Mouse (Mus musculus) spleen, postnatal 10 days (tissue): ENCODE data around the gene Sv2b.

Experiments used
- DNase-seq, 2 experiments: peaks; one replicate each; pipeline ENCODE4 v3.0.0; 2021 to 2022; ENCODE audit warnings: low spot score in 2 of 2

Gene Sv2b

GRCm38 (mm10) chr7:75102536-75103332 is 206.3 kb downstream of the Sv2b start:
- DNase-seq = no peak

DNA sequence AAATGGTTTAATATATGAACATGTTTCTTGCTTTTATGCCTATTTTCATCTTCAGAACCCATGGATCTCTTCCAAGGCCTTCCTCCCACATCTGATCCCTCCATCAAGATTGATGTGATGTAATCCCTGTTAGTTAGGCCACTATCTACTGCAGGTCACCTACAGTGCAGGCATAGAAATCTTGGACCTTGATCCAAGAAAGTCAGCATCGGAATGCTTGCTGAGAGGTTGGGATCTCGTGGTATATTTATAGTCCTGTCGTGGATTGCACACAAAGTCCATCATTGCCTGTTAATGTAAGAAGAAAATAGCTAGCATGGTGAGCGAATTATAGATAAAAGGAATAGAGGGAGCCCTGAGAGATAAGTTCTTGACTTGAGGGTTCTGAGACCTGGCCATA is 223.6 kb downstream of the Sv2b start:
- DNase-seq = no peak

- DNase-seq = no peak
Observed at GRCm38 (mm10) chr7:75080163-75080562, 228.9 kb downstream of the Sv2b start.

DNA sequence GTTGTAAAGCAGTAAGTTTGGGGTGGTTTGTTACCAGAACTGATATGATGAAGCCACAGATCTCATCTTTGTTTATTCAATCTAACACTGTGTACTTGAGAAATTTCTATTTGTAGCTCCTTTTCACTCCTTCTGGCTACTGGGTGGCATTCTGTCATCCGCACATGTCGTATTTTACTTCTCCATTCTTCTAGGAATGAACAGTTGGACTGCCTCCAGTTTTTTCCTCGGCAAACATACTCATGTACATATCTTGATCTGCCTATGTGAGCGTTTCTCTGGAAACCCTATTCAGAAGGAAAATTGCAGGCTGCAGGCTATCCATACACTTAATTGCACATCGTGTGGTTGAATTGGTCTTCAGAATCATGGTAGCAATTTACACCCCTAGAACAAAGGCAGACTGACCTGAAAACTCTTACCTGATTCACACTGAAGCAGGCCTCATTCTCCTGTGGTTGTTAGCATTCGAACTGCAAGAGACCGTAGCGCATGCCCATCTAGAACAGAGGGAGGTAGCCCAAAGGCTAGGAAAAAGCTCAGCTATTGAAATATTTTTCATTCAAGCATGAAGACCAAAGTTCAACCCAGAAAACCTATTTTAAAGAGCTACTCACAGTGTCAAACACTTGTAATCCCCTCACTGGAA is 231.4 kb downstream of the Sv2b start:
- no peak for DNase-seq
